Mouse (Mus musculus) CH12.LX (cell line): ENCODE results near the gene St6gal1. TPM values are rescaled to one million over a fixed set of nuclear protein-coding genes. Genes with fewer than 3 reads are reported as not detected.
A peak's percentile ranks its signal among the peaks of the same experiment; 100 is the strongest.

Experiments
- DNase-seq: peaks from one replicate; pipeline ENCODE4 v3.0.0-alpha.2; 2013; ENCODE audit errors: extremely low read depth
- H3K27ac ChIP-seq: 2 replicates; pipeline ENCODE4 v1.5.1; 2012; ENCODE audit warnings: low read depth, mild to moderate bottlenecking, control low read depth, moderate library complexity; ENCODE audit not compliant: insufficient read depth
- H3K27me3 ChIP-seq: replicated peaks from 2 replicates; pipeline ENCODE3; 2012; ENCODE audit warnings: inconsistent platforms
- H3K36me3 ChIP-seq, 2 experiments: replicated peaks in 1 of 2; 2 replicates each; pipeline versions ENCODE3 to v1.6.1; 2012; ENCODE audit warnings: inconsistent platforms in 1 of 2, low read length in 1 of 2, mild to moderate bottlenecking in 1 of 2, mixed read lengths in 1 of 2, moderate library complexity in 1 of 2; ENCODE audit not compliant: control insufficient read depth in 1 of 2, insufficient read depth in 1 of 2
- H3K4me1 ChIP-seq, 2 experiments: 2 replicates each; pipeline ENCODE4 v1.6.1; 2012; ENCODE audit warnings: inconsistent platforms in 1 of 2, moderate library complexity in 1 of 2; ENCODE audit not compliant: insufficient read depth in 2 of 2, control insufficient read depth in 1 of 2
- H3K4me2 ChIP-seq: 2 replicates; pipeline ENCODE4 v1.6.1; 2012; ENCODE audit warnings: low read depth, mild to moderate bottlenecking, control low read depth; ENCODE audit not compliant: poor library complexity, insufficient read depth, severe bottlenecking
- H3K4me3 ChIP-seq, 3 experiments: fragments of 150-350 bp in 1 of 3; sonication (generic) in 1 of 3; replicated peaks in 1 of 3; 2 replicates each; pipeline versions ENCODE3 to v1.5.1; 2011 to 2012; ENCODE audit warnings: low read depth in 2 of 3, low read length in 2 of 3, mild to moderate bottlenecking in 2 of 3, moderate library complexity in 2 of 3, control low read depth in 1 of 3, improper control_type of control experiment in 1 of 3, inconsistent platforms in 1 of 3, mixed read lengths in 1 of 3; ENCODE audit not compliant: poor library complexity in 1 of 3
- H3K79me2 ChIP-seq: replicated peaks from 2 replicates; pipeline ENCODE4 v1.6.1; 2012; ENCODE audit warnings: mild to moderate bottlenecking, moderate library complexity; ENCODE audit not compliant: control insufficient read depth, poor library complexity, insufficient read depth, severe bottlenecking; ENCODE audit errors: extremely low read depth
- H3K9ac ChIP-seq: 2 replicates; pipeline ENCODE4 v1.6.1; 2012; ENCODE audit warnings: low read depth, mild to moderate bottlenecking, control low read depth, moderate library complexity; ENCODE audit not compliant: insufficient read depth
- H3K9me3 ChIP-seq: replicated peaks from 2 replicates; pipeline ENCODE3; 2012; ENCODE audit warnings: low read length, inconsistent platforms, mixed read lengths
- BHLHE40 ChIP-seq: IDR thresholded peaks from 2 replicates; pipeline ENCODE4 v1.6.1; 2011; ENCODE audit warnings: mild to moderate bottlenecking, low read depth, low read length, improper control_type of control experiment
- CHD2 ChIP-seq: IDR thresholded peaks from 2 replicates; pipeline ENCODE4 v1.6.1; 2011; ENCODE audit warnings: low read length, improper control_type of control experiment
- CTCF ChIP-seq, 2 experiments: IDR thresholded peaks in 1 of 2; conservative IDR thresholded peaks in 1 of 2; 2 replicates each; pipeline ENCODE4 v1.5.1; 2011 to 2012; ENCODE audit warnings: low read depth in 2 of 2, low read length in 2 of 2, improper control_type of control experiment in 1 of 2, inconsistent platforms in 1 of 2, mild to moderate bottlenecking in 1 of 2, moderate library complexity in 1 of 2
- ELF1 ChIP-seq: IDR thresholded peaks from 2 replicates; pipeline ENCODE4 v1.6.1; 2014; ENCODE audit warnings: low read depth, mild to moderate bottlenecking, inconsistent platforms, low read length, improper control_type of control experiment
- GABPA ChIP-seq: IDR thresholded peaks from 2 replicates; pipeline ENCODE4 v1.6.1; 2012; ENCODE audit warnings: low read depth, low read length, improper control_type of control experiment, inconsistent platforms; ENCODE audit not compliant: insufficient replicate concordance
- HCFC1 ChIP-seq: IDR thresholded peaks from 2 replicates; pipeline ENCODE4 v1.6.1; 2012; ENCODE audit warnings: low read depth, mild to moderate bottlenecking, inconsistent platforms, low read length, improper control_type of control experiment
- IRF4 ChIP-seq: IDR thresholded peaks from 2 replicates; pipeline ENCODE4 v1.6.1; 2014; ENCODE audit warnings: low read depth, mild to moderate bottlenecking, inconsistent platforms, low read length, improper control_type of control experiment
- JUN ChIP-seq: IDR thresholded peaks from 2 replicates; pipeline ENCODE4 v1.6.1; 2011; ENCODE audit warnings: low read depth, mild to moderate bottlenecking, low read length, improper control_type of control experiment, moderate library complexity; ENCODE audit not compliant: insufficient read depth
- JUND ChIP-seq: conservative IDR thresholded peaks from 2 replicates; pipeline ENCODE4 v1.6.1; 2011; ENCODE audit warnings: low read depth, low read length, improper control_type of control experiment
- MAFK ChIP-seq: IDR thresholded peaks from 2 replicates; pipeline ENCODE4 v1.6.1; 2011; ENCODE audit warnings: low read length, improper control_type of control experiment; ENCODE audit not compliant: insufficient replicate concordance
- MAX ChIP-seq: IDR thresholded peaks from 2 replicates; pipeline ENCODE4 v1.6.1; 2011; ENCODE audit warnings: low read length, improper control_type of control experiment
- MEF2A ChIP-seq: IDR thresholded peaks from 2 replicates; pipeline ENCODE4 v1.6.1; 2014; ENCODE audit warnings: low read depth, mild to moderate bottlenecking, inconsistent platforms, low read length, improper control_type of control experiment, borderline replicate concordance
- MXI1 ChIP-seq: IDR thresholded peaks from 2 replicates; pipeline ENCODE4 v1.6.1; 2011; ENCODE audit warnings: mild to moderate bottlenecking, low read depth, low read length, improper control_type of control experiment
- MYC ChIP-seq: IDR thresholded peaks from 2 replicates; pipeline ENCODE4 v1.6.1; 2011; ENCODE audit warnings: low read depth, mild to moderate bottlenecking, improper control_type of control experiment, low read length
- NELFE ChIP-seq: IDR thresholded peaks from 2 replicates; pipeline ENCODE4 v1.6.1; 2011; ENCODE audit warnings: low read depth, low read length, improper control_type of control experiment
- NRF1 ChIP-seq: IDR thresholded peaks from 2 replicates; pipeline ENCODE4 v1.6.1; 2014; ENCODE audit warnings: low read depth, mild to moderate bottlenecking, inconsistent platforms, low read length, improper control_type of control experiment, moderate library complexity
- PAX5 ChIP-seq: IDR thresholded peaks from 2 replicates; pipeline ENCODE4 v1.6.1; 2012; ENCODE audit warnings: low read length, inconsistent platforms, mixed read lengths
- POLR2A ChIP-seq: IDR thresholded peaks from 2 replicates; pipeline ENCODE4 v1.6.1; 2011; ENCODE audit warnings: low read depth, mild to moderate bottlenecking, improper control_type of control experiment, low read length
- RAD21 ChIP-seq: IDR thresholded peaks from 2 replicates; pipeline ENCODE4 v1.6.1; 2011; ENCODE audit warnings: low read depth, mild to moderate bottlenecking, low read length, improper control_type of control experiment, moderate library complexity
- SMC3 ChIP-seq: IDR thresholded peaks from 2 replicates; pipeline ENCODE4 v1.6.1; 2011; ENCODE audit warnings: low read depth, low read length, improper control_type of control experiment
- TBP ChIP-seq: conservative IDR thresholded peaks from 2 replicates; pipeline ENCODE4 v1.6.1; 2011; ENCODE audit warnings: low read depth, low read length, improper control_type of control experiment
- TCF12 ChIP-seq: IDR thresholded peaks from 2 replicates; pipeline ENCODE4 v1.6.1; 2014; ENCODE audit warnings: low read depth, mild to moderate bottlenecking, inconsistent platforms, low read length, improper control_type of control experiment
- USF2 ChIP-seq: conservative IDR thresholded peaks from 2 replicates; pipeline ENCODE4 v1.6.1; 2011; ENCODE audit warnings: low read depth, low read length, improper control_type of control experiment
- ZC3H11A ChIP-seq: IDR thresholded peaks from 2 replicates; pipeline ENCODE4 v1.6.1; 2012; ENCODE audit warnings: low read depth, mild to moderate bottlenecking, inconsistent platforms, low read length, improper control_type of control experiment
- ZMIZ1 ChIP-seq: IDR thresholded peaks from 2 replicates; pipeline ENCODE4 v1.6.1; 2012; ENCODE audit warnings: low read depth, mild to moderate bottlenecking, inconsistent platforms, low read length, improper control_type of control experiment
- ZNF384 ChIP-seq: IDR thresholded peaks from 2 replicates; pipeline ENCODE4 v1.6.1; 2012; ENCODE audit warnings: low read depth, low read length, improper control_type of control experiment, inconsistent platforms
- dilution Hi-C: fragments of 300-500 bp; cut with MboI; formaldehyde crosslinking; loops from 2 replicates; pipeline ENCODE4 v1.14.3; 2020; ENCODE audit warnings: low sequenced_read_pairs; ENCODE audit not compliant: extremely low pct_unique_long_range_greater_than_20kb, extremely low pct_ligation_motif_present
- in situ Hi-C: fragments of 300-500 bp; cut with MboI; formaldehyde crosslinking; loops from 3 replicates; pipeline ENCODE4 v1.14.3; 2019; ENCODE audit warnings: low sequenced_read_pairs, low pct_ligation_motif_present, low pct_unique_long_range_greater_than_20kb, mixed read lengths
- polyA plus RNA-seq: library from polyadenylated mRNA; unstranded; fragments of >175 nt; gene quantifications from 2 replicates; pipeline ENCODE4 v1.2.1, GENCODE M21; 2012; ENCODE audit warnings: low read depth; ENCODE audit not compliant: insufficient read length
- total RNA-seq, 2 experiments: library from RNA; depleted of rRNA; stranded (reverse); fragments of 300-350 nt in 1 of 2; fragments of >200 nt in 1 of 2; gene quantifications; 2 replicates each; pipeline ENCODE4 v1.2.3; 2012 to 2014

Gene St6gal1
- total RNA-seq (2012; rRNA removed) (60.6 and 64.5 TPM in 2 replicates), total RNA-seq (2014; rRNA removed) (56.8 and 67.8 TPM in 2 replicates), polyA plus RNA-seq (156 and 168 TPM in 2 replicates)

- dilution Hi-C loops = no loop called here
- TF ChIP-seq ZMIZ1 = no peak
- TF ChIP-seq MEF2A = peak; percentile 35; the same call in 1 of the 2 replicates
- no peak for TF ChIP-seq PAX5
- TF ChIP-seq JUN = no peak
- no peak for TF ChIP-seq JUND
- TF ChIP-seq NELFE = peak; percentile 38
- peak; percentile 29 for TF ChIP-seq MXI1
- TF ChIP-seq TBP = 0 out of 2 replicates have a peak, but pooled peaks have one; percentile 20
- TF ChIP-seq SMC3 = peak; percentile 82
- no peak for TF ChIP-seq NRF1
- peak; percentile 73 to 92 for TF ChIP-seq CTCF (conservative IDR thresholded peaks at IDR 0.05 in 1 of 2, IDR thresholded peaks at IDR 0.05 in 1 of 2; ENCODE audit: low read depth in 2 of 2, low read length in 2 of 2)
- TF ChIP-seq MYC = 0 out of 2 replicates have a peak, but pooled peaks have one; percentile 21
- peak; percentile 18; the same call in 1 of the 2 replicates for TF ChIP-seq ZC3H11A
- peak; percentile 59; the same call in 1 of the 2 replicates for TF ChIP-seq IRF4
- TF ChIP-seq POLR2A = 0 out of 2 replicates have a peak, but pooled peaks have one; percentile 34
- TF ChIP-seq ELF1 = peak; percentile 33; the same call in 1 of the 2 replicates
- TF ChIP-seq ZNF384 = no peak
- 0 out of 2 replicates have a peak, but pooled peaks have one; percentile 8 for TF ChIP-seq MAX
- no peak for TF ChIP-seq GABPA
- TF ChIP-seq CHD2 = 0 out of 2 replicates have a peak, but pooled peaks have one; percentile 32
- TF ChIP-seq MAFK = no peak
- peak; percentile 31; the same call in 1 of the 2 replicates for TF ChIP-seq HCFC1
- peak; percentile 34; the same call in 1 of the 2 replicates for TF ChIP-seq TCF12
- no peak for TF ChIP-seq USF2
- TF ChIP-seq RAD21 = peak; percentile 78
- peak; percentile 42; the same call in 1 of the 2 replicates for TF ChIP-seq BHLHE40
- H3K36me3 ChIP-seq = peaks cover 0 to 3% of the 10 kb centered on the region in 2 experiments
- H3K27me3 ChIP-seq = no peaks in the 10 kb centered on the region
- peaks cover 3 to 32% of the 10 kb centered on the region in 2 experiments for H3K4me1 ChIP-seq
- no peaks in the 10 kb centered on the region for H3K9me3 ChIP-seq
- DNase-seq = peak; percentile 92
- no peak within 1 kb of the TSS for H3K27ac ChIP-seq
- H3K79me2 ChIP-seq = no peaks in the 10 kb centered on the region
- H3K9ac ChIP-seq = peak within 1 kb of the TSS; percentile 51
- in situ Hi-C loops = loop anchor here (5.0 kb wide), 2 partner anchors 48 to 72 kb away; no protein-coding TSS in a partner anchor
- H3K4me3 ChIP-seq = peak within 1 kb of the TSS; percentile 70 to 89 (median 74)
- peak within 1 kb of the TSS; percentile 84 for H3K4me2 ChIP-seq
These were observed at the start of gene St6gal1 for GRCm38 (mm10) chr16:23224671-23225068. Gene St6gal1, plus strand, starts transcription at chr16:23224740.
